Mouse (Mus musculus): ENCODE measurements around the gene Sh3pxd2a.

GRCm38 (mm10) chr19:47451476-47452113, 12.6 kb downstream of the Sh3pxd2a start:
- TF ChIP-seq POLR2A (IDR thresholded peaks at IDR 0.05; ENCODE audit: low read depth, low read length) (no peak), CTCF (IDR thresholded peaks at IDR 0.05; ENCODE audit: borderline replicate concordance, insufficient read depth, low read length) (no peak)
